Mouse (Mus musculus) limb, embryonic 14.5 days (tissue): Measurements from ENCODE around the gene Myh10. TPM values are rescaled to one million over a fixed set of nuclear protein-coding genes. Genes with fewer than 3 reads are reported as not detected.

ENCODE experiments used
- ATAC-seq: fragments of 200-750 bp; cut with Nextera tagmentation; 2 replicates; pipeline ENCODE4 v1.8.0; 2017; ENCODE audit warnings: low read depth, moderate number of reproducible peaks, moderate TSS enrichment; ENCODE audit not compliant: low FRiP score
- DNase-seq: peaks from one replicate; pipeline ENCODE4 v3.0.0-alpha.2; 2015; ENCODE audit warnings: low spot score
- H3K27ac ChIP-seq: fragments of 300-500 bp; sonication (generic); replicated peaks from 2 replicates; pipeline ENCODE4 v1.5.1; 2014; ENCODE audit warnings: low read depth, mild to moderate bottlenecking, low read length, moderate library complexity, mixed read lengths
- H3K27me3 ChIP-seq: fragments of 300-500 bp; sonication (generic); 2 replicates; pipeline ENCODE4 v1.6.1; 2014; ENCODE audit warnings: low read length, mixed read lengths; ENCODE audit not compliant: control insufficient read depth, insufficient read depth
- H3K36me3 ChIP-seq: fragments of 300-500 bp; sonication (generic); 2 replicates; pipeline ENCODE4 v1.6.1; 2014; ENCODE audit warnings: mild to moderate bottlenecking, low read length, moderate library complexity, mixed read lengths; ENCODE audit not compliant: control insufficient read depth, insufficient read depth
- H3K4me1 ChIP-seq: fragments of 300-500 bp; sonication (generic); 2 replicates; pipeline ENCODE4 v1.6.1; 2014; ENCODE audit warnings: antibody characterized with exemption, low read length, mixed read lengths; ENCODE audit not compliant: control insufficient read depth, insufficient read depth
- H3K4me2 ChIP-seq: fragments of 300-500 bp; sonication (generic); replicated peaks from 2 replicates; pipeline ENCODE4 v1.6.1; 2014; ENCODE audit warnings: low read depth, mild to moderate bottlenecking, low read length, moderate library complexity; ENCODE audit not compliant: severe bottlenecking
- H3K4me3 ChIP-seq: fragments of 300-500 bp; sonication (generic); replicated peaks from 2 replicates; pipeline ENCODE4 v1.5.1; 2014; ENCODE audit warnings: low read length
- H3K9ac ChIP-seq: fragments of 300-500 bp; sonication (generic); 2 replicates; pipeline ENCODE4 v1.6.1; 2014; ENCODE audit warnings: mild to moderate bottlenecking, low read depth, low read length, moderate library complexity; ENCODE audit not compliant: severe bottlenecking
- H3K9me3 ChIP-seq: fragments of 300-500 bp; sonication (generic); 2 replicates; pipeline ENCODE4 v1.6.1; 2016; ENCODE audit warnings: low read length; ENCODE audit not compliant: control insufficient read depth
- POLR2A ChIP-seq: fragments of 200-500 bp; IDR thresholded peaks from 2 replicates; pipeline ENCODE4 v1.8.0; 2012; ENCODE audit warnings: inconsistent platforms, mild to moderate bottlenecking, moderate library complexity, borderline replicate concordance; ENCODE audit not compliant: insufficient read depth, insufficient read length; ENCODE audit errors: extremely low read depth
- WGBS: fragments of 180-500 bp; shearing (Covaris S2); extraction: QIAGEN DNeasy Blood & Tissue Kit; methylation state at CpG from one replicate; pipeline ENCODE4 v1.1.7; 2014; 5-methylcytosine and 5-hydroxymethylcytosine counted together
- polyA plus RNA-seq, 2 experiments: library from polyadenylated mRNA; depleted of rRNA in 1 of 2; stranded (reverse) in 1 of 2; unstranded in 1 of 2; fragments of >200 nt; fragmentation: Nextera tagmentation in 1 of 2; extraction: Ambion mirVana in 1 of 2; gene quantifications; 2 replicates each; pipeline versions ENCODE4 v1.2.1 to v1.2.3; 2012 to 2014

The Myh10 gene
- polyA plus RNA-seq, 2 experiments, result 129 to 167 TPM

GRCm38 (mm10) chr11:68852486-68852901 lies 161.1 kb downstream of the Myh10 start:
- WGBS, result under 1% methylated on average over 32 of the region's 36 CpGs
- no peaks in the 10 kb centered on the region for H3K27me3 ChIP-seq
- TF ChIP-seq POLR2A, result no peak
- peak; percentile 58 for DNase-seq
- peak; percentile 35 for ATAC-seq
- no peaks in the 10 kb centered on the region for H3K9me3 ChIP-seq
- peak overlapping the region; percentile 98 for H3K27ac ChIP-seq
- H3K9ac ChIP-seq, result peak overlapping the region; percentile 94
- peak overlapping the region; percentile 70 for H3K4me2 ChIP-seq
- H3K4me1 ChIP-seq, result peaks cover 20% of the 10 kb centered on the region
- peak overlapping the region; percentile 93 for H3K4me3 ChIP-seq
- H3K36me3 ChIP-seq, result no peaks in the 10 kb centered on the region

DNA sequence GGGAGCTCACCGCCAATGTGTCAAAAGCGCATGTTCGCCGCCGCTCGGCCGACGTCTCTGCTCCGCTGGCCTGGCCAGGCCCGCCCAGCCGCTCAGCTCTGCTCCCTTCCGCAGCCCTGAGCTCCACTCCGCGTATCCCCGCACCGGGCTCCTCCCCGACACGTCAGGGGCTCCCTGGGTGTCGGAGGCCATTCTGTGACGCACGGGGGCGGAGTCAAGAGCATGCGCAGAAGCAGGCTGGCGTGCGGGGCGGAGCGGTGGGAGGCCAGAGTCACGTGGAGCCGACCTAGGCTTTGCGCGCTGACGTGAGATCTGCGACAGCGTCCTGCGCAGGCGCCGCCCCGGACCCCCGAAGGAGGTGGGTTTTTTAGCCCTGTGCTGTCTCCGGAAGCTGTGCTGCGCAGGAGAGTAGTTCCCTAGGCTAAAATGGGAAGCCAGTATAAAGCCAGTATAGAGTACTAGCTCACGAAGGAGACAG lies 161.6 kb downstream of the Myh10 start:
- H3K36me3 ChIP-seq, result no peaks in the 10 kb centered on the region
- peak overlapping the region; percentile 80 for H3K4me2 ChIP-seq
- H3K4me3 ChIP-seq, result peak overlapping the region; percentile 93
- peak; percentile 66 for TF ChIP-seq POLR2A
- WGBS, result 0% methylated on average over 34 of the region's 42 CpGs
- DNase-seq (peak; percentile 97), ATAC-seq (peak; percentile 100)
- H3K4me1 ChIP-seq, result peaks cover 20% of the 10 kb centered on the region
- peak overlapping the region; percentile 98 for H3K27ac ChIP-seq
- H3K9me3 ChIP-seq, result no peaks in the 10 kb centered on the region
- peak overlapping the region; percentile 94 for H3K9ac ChIP-seq
- H3K27me3 ChIP-seq, result no peaks in the 10 kb centered on the region

GRCm38 (mm10) chr11:68853611-68854401 lies 162.4 kb downstream of the Myh10 start:
- H3K9ac ChIP-seq, result peak overlapping the region; percentile 61
- WGBS, result 38% methylated on average over 14 of the region's 14 CpGs
- peak overlapping the region; percentile 93 for H3K4me3 ChIP-seq
- H3K9me3 ChIP-seq, result no peaks in the 10 kb centered on the region
- no peak for DNase-seq
- H3K27ac ChIP-seq, result peak overlapping the region; percentile 62
- peaks cover 20% of the 10 kb centered on the region for H3K4me1 ChIP-seq
- ATAC-seq, result no peak
- no peaks in the 10 kb centered on the region for H3K27me3 ChIP-seq
- H3K4me2 ChIP-seq, result peak overlapping the region; percentile 80
- H3K36me3 ChIP-seq, result no peaks in the 10 kb centered on the region
- TF ChIP-seq POLR2A, result no peak

- Histone ChIP-seq H3K27me3 (no peaks in the 10 kb centered on the region), H3K4me3 (no peak overlapping the region), H3K36me3 (no peaks in the 10 kb centered on the region), H3K9me3 (no peaks in the 10 kb centered on the region), H3K4me1 (peaks cover 20% of the 10 kb centered on the region), H3K4me2 (no peak overlapping the region), H3K9ac (no peak overlapping the region), H3K27ac (no peak overlapping the region)
- ATAC-seq (no peak), DNase-seq (no peak)
- 97% methylated on average over 3 of the region's 3 CpGs for WGBS
- no peak for TF ChIP-seq POLR2A
Measured at GRCm38 (mm10) chr11:68854621-68855020, 163.3 kb downstream of the Myh10 start.

DNA sequence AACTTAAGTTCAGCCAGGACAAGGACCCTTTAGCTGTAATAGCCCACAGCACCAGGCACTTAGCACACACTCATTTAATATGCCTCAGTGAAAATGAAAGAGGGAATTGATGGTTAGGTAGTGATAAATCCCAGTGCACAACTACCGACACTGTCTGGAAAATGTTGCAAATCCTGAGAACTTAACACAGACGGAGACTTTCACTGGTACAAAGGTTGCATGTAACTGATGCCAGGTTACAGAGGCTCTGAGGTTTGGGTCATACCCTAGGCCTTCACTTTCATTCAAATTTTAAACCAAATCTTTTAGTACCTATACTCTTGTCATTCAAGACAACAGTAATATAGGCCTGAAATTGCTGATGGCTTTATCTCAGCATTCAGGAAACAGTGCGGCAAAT lies 166.0 kb downstream of the Myh10 start:
- WGBS, result 85% methylated on average over 3 of the region's 3 CpGs
- TF ChIP-seq POLR2A, result no peak
- H3K27ac ChIP-seq, result no peak overlapping the region
- no peaks in the 10 kb centered on the region for H3K9me3 ChIP-seq
- H3K4me3 ChIP-seq, result no peak overlapping the region
- H3K4me2 ChIP-seq, result no peak overlapping the region
- no peaks in the 10 kb centered on the region for H3K27me3 ChIP-seq
- ATAC-seq (no peak), DNase-seq (no peak)
- H3K4me1 ChIP-seq, result peaks cover 8% of the 10 kb centered on the region; the same call in 1 of the 2 replicates
- H3K36me3 ChIP-seq, result no peaks in the 10 kb centered on the region
- H3K9ac ChIP-seq, result no peak overlapping the region
